Mouse (Mus musculus): ENCODE results near the gene Rras.
A peak's percentile ranks its signal among the peaks of the same experiment; 100 is the strongest.

GRCm38 (mm10) chr7:44997231-44997939 is 20.4 kb upstream of the Rras start, which contains the start of gene Irf3:
- TF ChIP-seq POLR2A (IDR thresholded peaks at IDR 0.05; ENCODE audit: extremely low read depth, insufficient read depth, low read length) (peak; percentile 85), CTCF (IDR thresholded peaks at IDR 0.05; ENCODE audit: extremely low read depth, insufficient read depth, low read length) (no peak)

Data from cortical plate, adult 2 months (tissue).